Mouse (Mus musculus) mammary gland, adult 2 months (tissue): ENCODE data around the gene Fam217a. TPM values are rescaled to one million over a fixed set of nuclear protein-coding genes. Genes with fewer than 3 reads are reported as not detected.

Source experiments
- polyA plus RNA-seq: library from polyadenylated mRNA; depleted of rRNA; stranded (reverse); fragments of >200 nt; gene quantifications from 2 replicates; pipeline ENCODE4 v1.2.3, GENCODE M21; 2012; ENCODE audit warnings: low replicate concordance; rRNA removed

Fam217a gene
- polyA plus RNA-seq = 0.32 and 0.61 TPM in 2 replicates

GRCm38 (mm10) chr13:34924210-34924609 is at the start of gene Fam217a, which contains the start of gene 4933417A18Rik:
Gene Fam217a, minus strand, starts transcription at chr13:34924310.
Gene 4933417A18Rik, plus strand, starts transcription at chr13:34924409.

GRCm38 (mm10) chr13:34963511-34964397 is 39.6 kb upstream of the Fam217a start, which contains the start of gene Eci3:
Gene Eci3, minus strand, starts transcription at chr13:34963810.

GRCm38 (mm10) chr13:34875166-34875710 is 48.9 kb downstream of the Fam217a start, which contains the start of gene Prpf4b:
Gene Prpf4b, plus strand, starts transcription at chr13:34875302.

Other genes with a start within 250 kb of the Fam217a start
- gene Fam50b, start 189.5 kb downstream of the Fam217a start, polyA plus RNA-seq = 0.13 and 0.24 TPM in 2 replicates
- 6.6 and 19.8 TPM in 2 replicates for gene Prpf4b, start 49.0 kb downstream of the Fam217a start, polyA plus RNA-seq
- gene 4933417A18Rik, start 99 bp upstream of the Fam217a start, polyA plus RNA-seq = not detected in 2 replicates
- gene Eci3, start 39.5 kb upstream of the Fam217a start, polyA plus RNA-seq = 1.9 and 5.5 TPM in 2 replicates
- 37.5 and 99.3 TPM in 2 replicates for gene Eci2, start 102.8 kb upstream of the Fam217a start, polyA plus RNA-seq